Mouse (Mus musculus) C2C12 (cell line): ENCODE results near the gene Hipk4.

Experiments used
- CEBPB ChIP-seq: IDR thresholded peaks from one replicate; pipeline ENCODE4 v1.6.1; 2011; ENCODE audit warnings: low read depth, mild to moderate bottlenecking, control low read depth, moderate library complexity
- CTCF ChIP-seq: IDR thresholded peaks from one replicate; pipeline ENCODE4 v1.5.1; 2011; ENCODE audit not compliant: control insufficient read depth, insufficient read depth, insufficient read length
- MAX ChIP-seq: IDR thresholded peaks from one replicate; pipeline ENCODE4 v1.6.1; 2011; ENCODE audit warnings: mild to moderate bottlenecking, control low read depth
- MYOD1 ChIP-seq: IDR thresholded peaks from one replicate; pipeline ENCODE4 v1.6.1; 2011; ENCODE audit warnings: low read depth; ENCODE audit not compliant: control insufficient read depth, insufficient read length
- MYOG ChIP-seq: IDR thresholded peaks from one replicate; pipeline ENCODE4 v1.6.1; 2011; ENCODE audit not compliant: control insufficient read depth, insufficient read length; ENCODE audit errors: extremely low read depth
- USF1 ChIP-seq: IDR thresholded peaks from one replicate; pipeline ENCODE4 v1.6.1; 2011; ENCODE audit warnings: low read depth, mild to moderate bottlenecking, control low read depth, moderate library complexity

DNA sequence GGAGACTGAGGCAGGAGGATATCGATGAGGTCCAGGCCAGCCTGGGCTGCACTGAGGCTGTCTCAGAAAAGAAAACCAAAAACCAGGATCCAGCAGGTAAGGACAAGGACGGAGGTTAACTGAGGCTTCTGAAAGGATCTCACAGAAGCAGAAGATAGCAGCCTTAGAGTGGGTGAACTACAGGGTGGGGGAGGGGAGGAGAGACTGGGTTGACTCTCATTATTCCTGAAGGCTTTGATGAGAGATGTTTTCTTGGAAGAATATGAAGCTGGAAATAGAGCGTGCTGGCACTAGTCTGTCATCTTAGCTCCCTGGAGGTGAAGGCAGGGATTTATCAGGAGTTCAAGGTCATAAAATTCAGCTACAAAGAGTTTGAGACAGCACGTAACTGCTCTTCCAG, 20.8 kb downstream of the Hipk4 start:
- TF ChIP-seq CTCF: no peak
- no peak for TF ChIP-seq CEBPB
- TF ChIP-seq MAX: no peak
- no peak for TF ChIP-seq MYOG
- no peak for TF ChIP-seq MYOD1
- TF ChIP-seq USF1: no peak
